Mouse (Mus musculus) cerebellum, adult 9-11 months (tissue): ENCODE data around the gene Itch.

Experiments used
- DNase-seq: peaks from one replicate; pipeline ENCODE4 v3.0.0; 2022

The Itch gene

DNA sequence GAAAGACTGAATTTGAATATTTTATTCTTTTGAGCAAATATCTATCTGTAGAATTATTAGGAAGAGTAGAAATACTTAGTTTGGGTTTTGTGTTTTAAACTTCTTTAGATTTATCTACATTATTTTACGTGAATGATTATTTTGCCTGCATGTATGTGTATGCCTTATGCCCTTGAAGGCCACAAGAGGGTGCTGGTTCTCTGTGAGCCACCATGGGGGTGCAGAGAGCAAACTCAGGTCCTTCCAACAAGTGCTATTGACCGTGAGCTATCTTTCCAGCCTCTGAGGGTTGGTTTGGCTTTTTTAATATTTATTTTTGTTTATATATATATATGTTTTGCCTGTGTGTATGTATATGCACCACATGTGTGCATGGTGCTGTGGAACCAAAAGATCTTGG is 74.1 kb downstream of the Itch start:
- DNase-seq: peak; percentile 11

DNA sequence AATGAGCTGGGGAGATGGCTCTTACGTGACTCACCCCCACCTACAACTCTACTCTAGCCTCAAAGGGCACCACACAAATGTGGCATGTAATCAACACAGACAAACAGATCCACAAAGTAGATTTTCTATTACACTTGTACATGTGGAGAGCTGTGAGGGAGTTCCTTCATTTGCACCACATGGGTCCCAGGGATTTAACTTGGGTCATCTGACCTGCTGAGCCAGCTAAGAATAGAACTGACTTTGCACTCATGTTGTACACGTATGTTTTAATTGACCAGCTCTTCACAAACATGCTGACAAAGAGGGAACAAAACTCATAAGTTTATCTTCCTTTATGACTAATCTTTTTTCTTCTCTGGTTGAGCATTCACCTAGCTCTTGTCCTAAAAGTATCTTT is 89.8 kb downstream of the Itch start:
- no peak for DNase-seq

DNA sequence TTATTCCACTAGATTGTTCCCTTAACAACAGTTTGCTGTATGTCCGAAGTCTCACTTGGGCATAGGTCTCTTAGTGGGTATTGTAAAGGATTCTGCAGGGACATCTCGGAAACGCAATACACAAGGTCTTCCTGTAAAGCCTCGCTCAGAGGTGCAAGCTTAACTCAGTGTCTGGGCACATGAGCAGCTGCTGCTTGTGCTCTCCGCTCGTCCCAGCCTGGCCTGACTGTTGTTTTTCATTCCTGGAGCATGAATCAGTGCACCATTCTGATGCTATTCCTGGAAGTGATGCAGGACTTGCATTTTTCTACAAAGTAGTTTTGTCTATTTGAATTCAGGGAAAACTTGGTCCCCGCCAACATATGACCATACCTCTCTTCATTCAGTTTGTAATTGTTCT is 91.4 kb downstream of the Itch start:
- DNase-seq: no peak

DNA sequence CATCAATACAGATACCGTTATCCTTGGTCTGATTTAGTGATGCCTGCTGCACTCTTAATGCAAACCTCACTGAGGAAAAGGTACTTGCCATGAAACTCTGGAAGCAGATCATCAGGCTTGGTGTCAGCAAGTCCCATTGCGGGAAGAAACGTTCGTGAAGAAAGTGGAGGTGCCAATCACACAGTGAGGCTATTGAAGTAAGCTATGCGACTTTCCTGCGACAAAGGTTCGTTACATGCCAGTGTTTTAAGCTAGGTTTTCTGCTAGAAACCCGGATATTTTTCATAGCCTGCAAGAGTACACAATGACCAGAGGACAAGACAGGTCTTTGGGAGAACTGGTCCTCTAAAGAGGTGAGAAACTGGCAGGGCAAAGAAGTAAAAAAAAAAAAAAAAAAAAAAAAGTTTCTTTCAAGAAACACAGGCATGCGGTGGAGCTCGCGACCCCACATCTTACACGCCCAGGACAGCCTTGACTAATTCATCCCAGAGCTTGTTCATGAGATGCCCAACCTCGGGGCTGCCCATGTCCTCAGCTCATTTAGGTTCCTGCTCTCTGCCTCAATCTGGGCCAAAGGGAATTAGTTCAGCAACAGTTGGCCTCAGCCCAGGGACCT is 102.5 kb downstream of the Itch start:
- DNase-seq: peak; percentile 16

DNA sequence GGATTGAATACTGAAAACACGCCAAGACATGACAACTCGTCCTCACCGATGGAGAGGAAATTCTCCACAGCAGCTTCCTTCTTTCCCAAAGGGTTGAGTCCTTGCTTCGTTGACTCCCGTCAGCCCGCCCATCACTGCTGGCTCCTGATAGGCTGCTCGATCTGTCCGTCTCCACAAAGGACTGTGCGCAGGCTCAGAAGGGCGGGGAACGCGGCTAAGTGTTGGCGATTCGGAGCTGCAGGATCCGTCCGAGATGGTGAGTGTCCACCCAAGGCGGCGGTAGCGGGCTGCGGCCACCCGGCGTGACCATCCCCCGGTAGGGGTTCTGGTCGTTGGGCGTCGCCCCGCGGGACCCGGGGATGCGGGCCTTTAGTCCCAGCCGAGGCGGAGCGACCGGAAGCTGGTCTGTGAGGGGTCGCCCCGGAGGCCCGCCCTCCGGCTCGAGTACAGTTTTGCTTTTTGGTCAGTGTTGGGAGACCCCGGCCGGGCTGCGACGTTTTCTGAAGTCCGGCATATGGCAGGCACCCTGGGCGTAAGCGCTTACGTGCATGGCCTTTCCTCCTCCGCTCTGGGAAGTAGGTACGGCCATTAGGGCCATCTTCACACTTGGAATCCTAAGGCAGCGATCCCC is 103.2 kb downstream of the Itch start, which contains the start of gene Dynlrb1:
Gene Dynlrb1, plus strand, starts transcription at position 172 of the 631 bp plus-strand sequence.
- DNase-seq: peak; percentile 98

DNA sequence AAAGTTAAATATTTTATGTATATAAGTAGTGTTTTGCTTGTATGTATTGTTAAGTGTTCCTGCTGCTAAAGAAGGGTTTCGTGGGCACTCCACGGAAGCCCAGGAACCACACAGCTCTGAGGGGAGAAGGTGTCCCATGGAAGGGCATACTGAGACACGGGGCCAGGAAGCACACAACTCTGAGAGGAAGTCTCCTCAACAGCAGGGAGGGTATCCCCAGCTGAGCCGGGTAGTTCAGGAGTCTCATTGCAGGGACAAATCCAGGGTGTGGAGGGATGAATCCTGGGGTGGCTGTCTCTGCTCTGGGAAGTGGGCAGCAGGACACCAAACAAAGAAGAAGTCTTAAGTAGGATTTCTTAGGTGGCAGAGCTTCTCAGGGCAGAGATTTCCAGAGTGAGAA is 104.0 kb downstream of the Itch start:
- DNase-seq: peak; percentile 17

DNA sequence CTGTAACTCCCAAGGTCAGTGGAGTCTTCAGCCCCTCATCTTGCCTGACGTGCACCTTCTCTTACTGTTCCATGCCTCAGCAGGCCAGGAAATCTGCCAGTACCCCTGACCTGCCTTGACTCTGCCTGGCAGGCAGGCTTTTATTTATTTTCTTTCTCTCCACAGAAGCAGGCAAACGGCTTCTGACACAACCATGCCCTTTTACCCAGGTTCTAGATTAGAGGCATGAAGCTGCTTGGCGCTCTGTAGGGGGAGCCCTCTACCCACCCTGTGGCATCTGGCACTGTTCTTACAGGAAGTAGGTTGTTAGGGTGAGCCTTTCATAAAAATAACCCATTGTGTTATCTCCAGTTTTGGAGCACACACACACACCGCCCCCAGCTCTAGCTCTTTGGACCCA is 107.6 kb downstream of the Itch start:
- peak; percentile 15 for DNase-seq

DNA sequence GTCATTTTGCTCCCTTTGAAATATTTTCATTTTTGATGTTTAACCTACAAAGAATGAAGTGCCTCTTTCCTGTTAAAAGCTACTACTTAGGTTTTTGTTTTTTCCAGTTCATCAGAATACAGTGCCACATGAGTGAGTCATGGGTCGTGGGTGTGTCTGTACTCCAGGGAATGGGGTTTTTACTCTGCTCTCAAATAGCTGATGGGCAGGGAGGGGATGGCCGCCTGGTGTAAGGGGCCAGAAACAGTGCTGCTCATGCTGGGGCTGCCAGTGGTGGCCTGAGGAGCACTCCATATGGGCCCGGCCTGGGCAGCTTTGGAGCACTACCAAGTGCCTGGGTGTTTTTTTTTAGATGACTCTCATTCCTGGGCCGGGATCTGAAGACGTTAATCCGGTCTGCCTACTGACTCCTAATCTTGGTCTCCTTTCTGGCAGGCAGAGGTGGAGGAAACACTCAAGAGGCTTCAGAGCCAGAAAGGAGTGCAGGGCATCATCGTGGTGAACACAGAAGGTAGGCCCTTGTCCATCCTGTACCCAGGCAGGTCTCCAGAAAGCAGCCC is 109.1 kb downstream of the Itch start:
- peak; percentile 30 for DNase-seq

DNA sequence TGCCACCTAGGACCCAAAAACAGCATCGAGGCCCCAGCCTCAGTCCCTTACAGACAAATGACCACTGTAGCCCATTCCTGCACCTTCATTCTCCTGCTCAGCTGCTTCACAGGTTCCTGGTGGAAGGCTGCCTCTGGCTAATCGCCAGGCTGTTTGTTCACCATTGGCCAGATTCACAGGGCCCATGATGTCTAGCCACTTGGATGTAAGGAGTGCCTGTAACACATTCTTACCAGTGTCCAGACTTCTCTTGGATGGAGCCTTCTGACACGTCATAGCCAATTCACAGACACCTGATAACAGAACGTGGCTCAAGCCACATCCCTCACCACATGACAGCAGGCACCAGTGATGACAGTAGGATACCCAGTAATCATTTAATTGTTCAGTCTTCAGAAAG is 112.9 kb downstream of the Itch start:
- no peak for DNase-seq

DNA sequence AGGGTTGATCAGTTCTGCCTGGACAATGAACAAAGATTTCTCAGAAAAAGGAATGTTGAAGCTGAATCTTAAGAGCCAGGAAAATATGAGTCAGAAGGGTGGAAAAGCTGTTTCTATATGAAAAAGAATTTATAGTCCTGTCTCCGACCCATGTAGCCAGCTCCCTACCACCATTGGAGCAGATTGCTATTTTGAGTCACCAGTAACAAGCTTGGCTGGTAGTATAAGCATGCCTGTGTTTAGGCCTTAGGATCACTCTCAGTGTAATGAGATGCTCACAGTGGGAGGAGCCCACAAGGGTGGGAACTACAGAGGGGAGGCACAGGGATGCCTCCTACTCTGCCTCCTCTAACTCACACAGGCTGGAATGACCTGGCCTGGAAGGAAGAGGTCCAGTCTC is 114.9 kb downstream of the Itch start:
- no peak for DNase-seq

DNA sequence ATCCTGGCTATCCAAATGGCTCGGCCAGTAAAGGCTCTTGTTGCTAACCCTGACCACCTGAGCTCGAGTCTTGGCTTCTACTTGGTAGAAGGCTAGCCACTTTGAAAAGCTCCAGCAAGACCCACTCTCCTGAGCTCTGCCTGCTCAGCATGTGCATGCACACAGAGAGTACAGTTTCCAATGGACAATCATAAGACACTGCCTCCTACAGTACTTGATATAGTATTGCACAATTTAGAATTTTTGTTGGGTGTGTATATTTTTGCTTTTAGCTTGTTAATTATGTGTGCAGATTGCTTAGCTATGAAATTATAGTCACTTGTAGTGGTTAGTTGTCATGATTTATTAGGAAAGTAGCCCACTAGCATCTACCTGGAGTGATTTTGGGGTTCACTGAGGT is 115.4 kb downstream of the Itch start:
- no peak for DNase-seq

DNA sequence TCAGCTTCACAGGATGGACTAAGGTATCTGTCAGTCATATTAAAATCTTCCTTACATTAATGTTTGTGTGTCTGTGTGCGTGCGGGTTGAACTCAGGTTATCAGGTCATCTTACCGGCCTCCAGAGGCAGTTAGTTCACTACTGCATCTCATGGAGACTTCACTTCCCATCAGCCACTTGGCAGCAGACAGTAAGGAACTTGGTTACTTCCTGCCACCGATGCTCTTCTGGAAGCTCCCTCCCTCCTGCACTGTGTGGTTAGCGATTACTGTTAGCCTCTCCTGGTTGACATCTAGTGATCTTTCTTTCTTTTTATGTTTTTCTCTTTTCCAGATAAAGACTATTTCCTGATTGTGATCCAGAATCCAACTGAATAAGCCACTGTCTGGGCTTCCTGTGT is 116.3 kb downstream of the Itch start:
- no peak for DNase-seq

DNA sequence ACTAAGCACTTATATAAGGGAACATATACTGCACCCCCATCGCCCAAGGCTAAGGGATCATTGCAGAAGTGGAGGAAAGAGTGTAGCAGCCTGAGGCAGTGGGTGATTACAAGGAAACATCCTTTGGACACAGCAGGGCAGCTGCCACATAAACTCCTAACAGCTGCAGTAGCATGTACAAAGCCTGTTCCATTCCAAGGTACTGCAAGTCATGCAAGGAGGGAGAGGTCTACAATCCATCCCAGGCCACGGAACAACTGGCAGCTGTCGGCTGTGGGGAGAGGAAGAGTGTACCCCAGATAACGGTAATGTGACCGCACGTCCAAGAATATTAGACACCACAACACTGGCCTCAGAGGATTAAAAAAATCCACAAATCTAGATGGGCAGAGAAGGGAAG is 132.2 kb downstream of the Itch start:
- no peak for DNase-seq

DNA sequence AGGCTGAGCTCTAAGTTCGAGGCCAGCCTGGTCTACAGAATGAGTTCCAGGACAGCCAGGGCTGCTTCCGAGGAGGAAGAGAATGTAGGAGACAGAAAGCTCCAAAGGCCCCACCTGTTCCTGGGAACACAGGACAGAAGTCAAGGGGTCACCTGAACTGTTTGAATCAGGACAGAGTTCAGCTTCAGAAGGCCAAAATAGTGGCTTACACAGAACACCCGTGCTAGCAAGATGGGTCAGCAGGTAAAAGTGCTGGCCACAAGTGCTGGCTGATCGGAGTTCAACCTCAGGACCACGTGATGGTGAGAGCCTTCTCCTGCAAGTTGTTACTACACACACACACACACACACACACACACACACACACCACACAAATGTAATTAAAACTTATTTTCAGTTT is 133.6 kb downstream of the Itch start:
- DNase-seq: no peak

DNA sequence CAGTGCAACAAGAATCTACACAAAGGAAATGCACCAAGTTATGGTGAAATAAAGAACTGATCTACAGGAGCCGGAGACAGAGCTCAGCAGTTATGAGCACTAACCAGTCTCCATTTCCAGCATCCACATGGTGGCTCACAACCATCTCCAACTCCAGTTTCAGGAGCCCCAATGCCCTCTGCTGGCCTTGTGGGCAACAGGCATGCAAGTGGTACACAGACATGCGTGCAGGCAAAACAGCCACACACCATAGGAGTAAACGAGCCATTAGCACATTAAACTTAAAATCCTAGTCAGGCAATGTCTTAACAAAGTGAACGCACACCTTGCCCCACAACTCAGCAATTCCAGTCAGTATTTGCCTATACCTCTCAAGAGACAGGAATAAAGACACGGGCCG is 138.6 kb downstream of the Itch start:
- no peak for DNase-seq

DNA sequence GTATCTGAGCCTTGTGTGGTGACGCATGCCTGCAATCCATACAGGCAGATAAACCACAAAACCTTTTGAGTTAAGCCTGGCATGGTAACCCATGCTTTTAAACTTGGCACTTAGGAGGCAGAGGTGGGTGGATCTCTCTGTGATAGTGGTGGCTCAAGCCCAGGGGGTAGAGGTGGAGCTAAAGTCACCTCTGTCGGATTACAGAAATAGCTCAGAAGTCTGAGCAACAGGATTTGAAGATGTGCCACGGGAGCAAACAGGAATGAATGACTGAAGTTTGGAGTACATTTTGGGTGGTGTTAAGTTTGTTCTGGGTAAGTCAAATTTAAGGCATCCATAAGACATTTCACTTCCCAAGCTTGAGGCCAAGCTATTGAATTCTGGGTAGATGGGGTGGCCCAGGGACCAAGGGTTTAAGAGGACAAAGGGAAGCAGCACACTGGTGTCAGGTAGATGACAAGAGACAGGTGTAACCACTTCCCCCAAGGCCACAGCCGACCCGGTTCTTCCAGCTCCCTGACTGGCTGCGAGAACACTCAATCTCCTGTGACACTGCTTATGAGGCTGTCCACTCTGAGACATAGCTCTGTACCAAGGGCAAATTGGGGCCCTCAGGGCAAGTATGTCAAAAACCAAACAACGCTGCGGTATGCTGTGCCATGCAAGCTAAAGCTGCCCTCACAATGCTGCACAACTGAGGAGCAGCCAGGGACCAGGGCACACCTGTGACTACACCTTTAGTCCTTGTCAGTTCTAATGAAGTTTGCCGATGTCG is 139.3 kb downstream of the Itch start:
- DNase-seq: peak; percentile 22

DNA sequence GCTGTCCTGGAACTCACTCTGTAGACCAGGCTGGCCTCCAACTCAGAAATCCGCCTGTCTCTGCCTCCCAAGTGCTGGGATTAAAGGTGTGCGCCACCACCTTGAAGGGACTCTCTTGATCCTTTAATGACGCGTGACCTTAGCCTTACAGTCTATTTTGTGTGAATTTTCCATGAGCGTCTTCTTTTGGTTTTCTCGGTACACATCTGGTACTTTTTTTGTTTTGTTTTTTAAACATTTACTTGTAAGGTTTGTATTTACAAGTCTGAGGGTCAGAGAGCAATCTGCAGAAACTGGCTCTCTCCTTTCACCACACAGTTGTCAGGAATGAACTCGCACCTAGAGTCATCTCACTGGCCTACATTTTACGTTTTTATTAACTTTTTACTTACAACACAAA is 140.3 kb downstream of the Itch start:
- no peak for DNase-seq

DNA sequence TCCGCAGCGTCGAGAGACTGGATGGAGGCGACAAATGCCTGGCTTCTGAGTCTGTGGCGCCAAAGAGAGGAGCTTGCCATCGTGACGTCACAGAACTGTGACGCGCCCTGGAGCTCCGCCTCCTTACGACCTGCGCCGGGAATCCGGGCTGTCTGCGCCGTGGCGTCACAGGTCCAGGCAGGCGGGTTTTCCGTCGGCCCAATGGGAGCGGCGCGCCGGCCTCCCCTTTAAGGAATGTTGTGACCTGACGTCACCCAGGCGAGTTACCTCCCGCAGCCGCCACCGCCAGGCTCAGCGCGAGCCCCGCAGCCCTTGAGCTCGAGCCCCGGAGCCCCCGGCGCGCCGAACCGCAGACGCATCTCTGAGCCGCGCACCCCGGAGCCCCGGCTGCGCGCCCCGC is 142.9 kb downstream of the Itch start, which contains the start of gene Map1lc3a:
Gene Map1lc3a, plus strand, starts transcription at position 103 of the 400 bp plus-strand sequence.
- peak; percentile 98 for DNase-seq
